Mouse (Mus musculus) MEL (cell line): ENCODE measurements around the gene Arel1. TPM values are rescaled to one million over a fixed set of nuclear protein-coding genes. Genes with fewer than 3 reads are reported as not detected.

Experiments used
- DNase-seq: peaks from one replicate; pipeline ENCODE4 v3.0.0; 2011; ENCODE audit warnings: low read depth, low spot score
- H3K27ac ChIP-seq: 2 replicates; pipeline ENCODE4 v1.5.1; 2012; ENCODE audit warnings: low read depth, mild to moderate bottlenecking, control low read depth, low read length, moderate library complexity; ENCODE audit not compliant: control insufficient read depth
- H3K27me3 ChIP-seq, 2 experiments: fragments of 150-350 bp in 1 of 2; sonication (generic) in 1 of 2; 2 replicates each; pipeline ENCODE4 v1.6.1; 2012; ENCODE audit warnings: low read length in 2 of 2, mild to moderate bottlenecking in 2 of 2, improper control_type of control experiment in 1 of 2, moderate library complexity in 1 of 2; ENCODE audit not compliant: insufficient read depth in 2 of 2, control insufficient read depth in 1 of 2
- H3K36me3 ChIP-seq, 2 experiments: 2 replicates each; pipeline ENCODE4 v1.6.1; 2012 to 2014; ENCODE audit warnings: low read length in 2 of 2, improper control_type of control experiment in 1 of 2, inconsistent platforms in 1 of 2, mild to moderate bottlenecking in 1 of 2; ENCODE audit not compliant: insufficient read depth in 2 of 2, control insufficient read depth in 1 of 2
- H3K4me1 ChIP-seq, 2 experiments: fragments of 150-350 bp in 1 of 2; sonication (generic) in 1 of 2; 2 replicates each; pipeline ENCODE4 v1.6.1; 2012; ENCODE audit warnings: low read length in 2 of 2, improper control_type of control experiment in 1 of 2, mild to moderate bottlenecking in 1 of 2; ENCODE audit not compliant: insufficient read depth in 2 of 2, control insufficient read depth in 1 of 2
- H3K4me3 ChIP-seq, 2 experiments: fragments of 150-350 bp in 1 of 2; sonication (generic) in 1 of 2; 2 replicates each; pipeline ENCODE4 v1.5.1; 2012; ENCODE audit warnings: low read depth in 2 of 2, low read length in 2 of 2, mild to moderate bottlenecking in 2 of 2, moderate library complexity in 2 of 2, control low read depth in 1 of 2, improper control_type of control experiment in 1 of 2; ENCODE audit not compliant: control insufficient read depth in 1 of 2, insufficient read depth in 1 of 2
- H3K79me2 ChIP-seq: 2 replicates; pipeline ENCODE4 v1.6.1; 2012; ENCODE audit warnings: mild to moderate bottlenecking, low read length, moderate library complexity; ENCODE audit not compliant: control insufficient read depth, poor library complexity, insufficient read depth
- H3K9ac ChIP-seq: 2 replicates; pipeline ENCODE4 v1.6.1; 2012; ENCODE audit warnings: low read depth, mild to moderate bottlenecking, control low read depth, low read length, moderate library complexity; ENCODE audit not compliant: control insufficient read depth, poor library complexity, severe bottlenecking
- H3K9me3 ChIP-seq: fragments of 150-350 bp; sonication (generic); replicated peaks from 2 replicates; pipeline ENCODE4 v1.6.1; 2012; ENCODE audit warnings: mild to moderate bottlenecking, low read length, improper control_type of control experiment, moderate library complexity; ENCODE audit not compliant: insufficient read depth
- BHLHE40 ChIP-seq: IDR thresholded peaks from 2 replicates; pipeline ENCODE4 v1.6.1; 2012; ENCODE audit warnings: low read depth, mild to moderate bottlenecking, inconsistent platforms, low read length, improper control_type of control experiment, borderline replicate concordance
- CTCF ChIP-seq, 3 experiments: IDR thresholded peaks in 2 of 3; conservative IDR thresholded peaks in 1 of 3; 2 replicates each; pipeline ENCODE4 v1.5.1; 2011 to 2012; ENCODE audit warnings: low read length in 3 of 3, low read depth in 2 of 3, mild to moderate bottlenecking in 2 of 3, improper control_type of control experiment in 1 of 3, inconsistent platforms in 1 of 3, mixed read lengths in 1 of 3, moderate library complexity in 1 of 3; ENCODE audit not compliant: control insufficient read depth in 1 of 3, insufficient read depth in 1 of 3, poor library complexity in 1 of 3, severe bottlenecking in 1 of 3
- ELF1 ChIP-seq: IDR thresholded peaks from 2 replicates; pipeline ENCODE4 v1.6.1; 2014; ENCODE audit warnings: low read depth, mild to moderate bottlenecking, inconsistent platforms, low read length, improper control_type of control experiment, moderate library complexity
- GABPA ChIP-seq: IDR thresholded peaks from 2 replicates; pipeline ENCODE4 v1.6.1; 2012; ENCODE audit warnings: low read depth, mild to moderate bottlenecking, inconsistent platforms, low read length, improper control_type of control experiment, moderate library complexity
- GATA1 ChIP-seq: IDR thresholded peaks from 2 replicates; pipeline ENCODE4 v1.6.1; 2011; ENCODE audit warnings: low read depth, low read length, improper control_type of control experiment
- HCFC1 ChIP-seq: IDR thresholded peaks from 2 replicates; pipeline ENCODE4 v1.6.1; 2012; ENCODE audit warnings: low read depth, mild to moderate bottlenecking, inconsistent platforms, low read length, improper control_type of control experiment, moderate library complexity
- KAT2A ChIP-seq: conservative IDR thresholded peaks from 2 replicates; pipeline ENCODE4 v1.6.1; 2012; ENCODE audit warnings: low read depth, low read length, improper control_type of control experiment, inconsistent platforms
- MAFK ChIP-seq: IDR thresholded peaks from 2 replicates; pipeline ENCODE4 v1.6.1; 2011; ENCODE audit warnings: low read depth, mild to moderate bottlenecking, low read length, improper control_type of control experiment, borderline replicate concordance
- NELFE ChIP-seq: IDR thresholded peaks from 2 replicates; pipeline ENCODE4 v1.6.1; 2011; ENCODE audit warnings: low read depth, low read length, improper control_type of control experiment
- NRF1 ChIP-seq: IDR thresholded peaks from 2 replicates; pipeline ENCODE4 v1.6.1; 2014; ENCODE audit warnings: low read depth, mild to moderate bottlenecking, inconsistent platforms, low read length, improper control_type of control experiment, moderate library complexity; ENCODE audit not compliant: poor library complexity, insufficient read depth, severe bottlenecking
- POLR2AphosphoS5 ChIP-seq: IDR thresholded peaks from 2 replicates; pipeline ENCODE4 v1.6.1; 2012; ENCODE audit warnings: low read depth, borderline replicate concordance, mild to moderate bottlenecking, inconsistent platforms, low read length, moderate library complexity, mixed read lengths
- RCOR1 ChIP-seq: IDR thresholded peaks from 2 replicates; pipeline ENCODE4 v1.6.1; 2012; ENCODE audit warnings: low read depth, mild to moderate bottlenecking, inconsistent platforms, low read length, improper control_type of control experiment
- TAL1 ChIP-seq: IDR thresholded peaks from 2 replicates; pipeline ENCODE4 v1.6.1; 2012; ENCODE audit warnings: mild to moderate bottlenecking, inconsistent platforms, low read length, moderate library complexity, mixed read lengths
- TCF12 ChIP-seq: IDR thresholded peaks from 2 replicates; pipeline ENCODE4 v1.6.1; 2014; ENCODE audit warnings: low read depth, mild to moderate bottlenecking, inconsistent platforms, low read length, improper control_type of control experiment, moderate library complexity
- USF2 ChIP-seq, 2 experiments: IDR thresholded peaks; 2 replicates each; pipeline ENCODE4 v1.6.1; 2011 to 2012; ENCODE audit warnings: improper control_type of control experiment in 2 of 2, low read length in 2 of 2, borderline replicate concordance in 1 of 2, inconsistent platforms in 1 of 2, low read depth in 1 of 2, mild to moderate bottlenecking in 1 of 2; ENCODE audit not compliant: insufficient read depth in 1 of 2
- ZC3H11A ChIP-seq: IDR thresholded peaks from 2 replicates; pipeline ENCODE4 v1.6.1; 2012; ENCODE audit warnings: low read depth, mild to moderate bottlenecking, inconsistent platforms, low read length, improper control_type of control experiment
- ZMIZ1 ChIP-seq: IDR thresholded peaks from 2 replicates; pipeline ENCODE4 v1.6.1; 2012; ENCODE audit warnings: low read depth, mild to moderate bottlenecking, inconsistent platforms, low read length, improper control_type of control experiment, moderate library complexity
- ZNF384 ChIP-seq: IDR thresholded peaks from 2 replicates; pipeline ENCODE4 v1.6.1; 2012; ENCODE audit warnings: low read depth, mild to moderate bottlenecking, inconsistent platforms, low read length, improper control_type of control experiment
- polyA plus RNA-seq, 2 experiments: library from polyadenylated mRNA; stranded (reverse) in 1 of 2; unstranded in 1 of 2; fragments of >175 nt in 1 of 2; fragments of >200 nt in 1 of 2; gene quantifications; 2 replicates each; pipeline versions ENCODE4 v1.2.1 to v1.2.4; 2012; ENCODE audit warnings: low replicate concordance in 2 of 2, low read depth in 1 of 2; ENCODE audit not compliant: insufficient read length in 2 of 2, insufficient read depth in 1 of 2, missing spikeins in 1 of 2
- total RNA-seq: library from RNA; depleted of rRNA; stranded (reverse); fragments of 300-350 nt; gene quantifications from 2 replicates; pipeline ENCODE4 v1.2.3, GENCODE M21; 2012

The Arel1 gene
- total and polyA plus RNA-seq, 3 experiments, result 37.2 to 82.5 (median 45.0) TPM

GRCm38 (mm10) chr12:84885107-84885876 is 85.4 kb downstream of the Arel1 start:
- Histone ChIP-seq H3K27ac (no peak overlapping the region), H3K9me3 (no peaks in the 10 kb centered on the region), H3K36me3 (no peaks in the 10 kb centered on the region), H3K79me2 (no peaks in the 10 kb centered on the region), H3K4me1 (no peaks in the 10 kb centered on the region), H3K9ac (no peak overlapping the region), H3K4me3 (no peak overlapping the region), H3K27me3 (peaks cover 0 to 6% of the 10 kb centered on the region in 2 experiments; a peak in 2 of 4 replicates)
- DNase-seq, result no peak
- TF ChIP-seq ELF1, result no peak
- TF ChIP-seq KAT2A, result no peak
- no peak for TF ChIP-seq USF2 (IDR thresholded peaks at IDR 0.05; ENCODE audit: borderline replicate concordance in 1 of 2, insufficient read depth in 1 of 2, low read depth in 1 of 2, low read length in 2 of 2)
- no peak for TF ChIP-seq BHLHE40
- TF ChIP-seq CTCF (IDR thresholded peaks at IDR 0.05 in 2 of 3, conservative IDR thresholded peaks at IDR 0.05 in 1 of 3; ENCODE audit: control insufficient read depth in 1 of 3, insufficient read depth in 1 of 3, low read depth in 2 of 3, low read length in 3 of 3, poor library complexity in 1 of 3, severe bottlenecking in 1 of 3), result no peak
- TF ChIP-seq RCOR1, result no peak
- TF ChIP-seq POLR2AphosphoS5, result no peak
- no peak for TF ChIP-seq NELFE
- no peak for TF ChIP-seq ZNF384
- TF ChIP-seq HCFC1, result no peak
- no peak for TF ChIP-seq TAL1
- TF ChIP-seq NRF1, result no peak
- no peak for TF ChIP-seq MAFK
- no peak for TF ChIP-seq GABPA
- no peak for TF ChIP-seq TCF12
- no peak for TF ChIP-seq ZC3H11A
- no peak for TF ChIP-seq GATA1
- no peak for TF ChIP-seq ZMIZ1
